Mouse (Mus musculus) neutrophil, adult 65 days (primary cell): Measurements from ENCODE around the gene Bend4. TPM values are rescaled to one million over a fixed set of nuclear protein-coding genes. Genes with fewer than 3 reads are reported as not detected.

Experiments used
- total RNA-seq: library from RNA; stranded (reverse); gene quantifications from 2 replicates; pipeline ENCODE4 v1.2.4, GENCODE M21; 2023

Gene Bend4
- 8.6 and 17.3 TPM in 2 replicates for total RNA-seq

GRCm38 (mm10) chr5:67427443-67428360 lies at the start of gene Bend4:
Gene Bend4 (minus strand): TSS chr5:67428310.

Other genes with a start within 250 kb of the Bend4 start
- gene Tmem33, start 167.7 kb downstream of the Bend4 start, total RNA-seq, result 77.3 and 79.8 TPM in 2 replicates
- 32.6 and 35.1 TPM in 2 replicates for gene Slc30a9, start 121.4 kb downstream of the Bend4 start, total RNA-seq
- gene Shisa3, start 179.6 kb upstream of the Bend4 start, total RNA-seq, result not detected in 2 replicates